Mouse (Mus musculus) limb, embryonic 11.5 days (tissue): ENCODE measurements at regions not wholly inside any gene's neighbourhood (a gene's known extent, or its start where the extent isn't known, plus 50 kb on each side); places are given as distances from the start of the nearest gene placed in this dataset.

ENCODE experiments used
- ATAC-seq: fragments of 200-750 bp; cut with Nextera tagmentation; 2 replicates; pipeline ENCODE4 v1.8.0; 2017; ENCODE audit warnings: low read depth; ENCODE audit not compliant: insufficient number of reproducible peaks, low FRiP score, low TSS enrichment
- DNase-seq: peaks from one replicate; pipeline ENCODE4 v3.0.0-alpha.2; 2015; ENCODE audit warnings: low spot score
- H3K27ac ChIP-seq: fragments of 300-500 bp; sonication (generic); replicated peaks from 2 replicates; pipeline ENCODE4 v1.5.1; 2014; ENCODE audit warnings: low read depth, mild to moderate bottlenecking, low read length
- H3K27me3 ChIP-seq: fragments of 300-500 bp; sonication (generic); 2 replicates; pipeline ENCODE4 v1.6.1; 2014; ENCODE audit warnings: mild to moderate bottlenecking, low read length, mixed read lengths; ENCODE audit not compliant: control insufficient read depth, insufficient read depth
- H3K36me3 ChIP-seq: fragments of 300-500 bp; sonication (generic); 2 replicates; pipeline ENCODE4 v1.6.1; 2014; ENCODE audit warnings: mild to moderate bottlenecking, low read length, moderate library complexity, mixed read lengths; ENCODE audit not compliant: control insufficient read depth, insufficient read depth
- H3K4me1 ChIP-seq: fragments of 300-500 bp; sonication (generic); 2 replicates; pipeline ENCODE4 v1.6.1; 2014; ENCODE audit warnings: low read length, mixed read lengths; ENCODE audit not compliant: control insufficient read depth, insufficient read depth
- H3K4me2 ChIP-seq: fragments of 300-500 bp; sonication (generic); 2 replicates; pipeline ENCODE4 v1.6.1; 2014; ENCODE audit warnings: low read depth, mild to moderate bottlenecking, moderate library complexity; ENCODE audit not compliant: severe bottlenecking
- H3K4me3 ChIP-seq: fragments of 300-500 bp; sonication (generic); 2 replicates; pipeline ENCODE4 v1.5.1; 2014; ENCODE audit warnings: low read depth, low read length
- H3K9ac ChIP-seq: fragments of 300-500 bp; sonication (generic); 2 replicates; pipeline ENCODE4 v1.6.1; 2014; ENCODE audit warnings: mild to moderate bottlenecking, low read length
- H3K9me3 ChIP-seq: fragments of 300-500 bp; sonication (generic); 2 replicates; pipeline ENCODE4 v1.6.1; 2016; ENCODE audit warnings: low read length; ENCODE audit not compliant: control insufficient read depth
- WGBS: fragments of 180-500 bp; shearing (Covaris S2); extraction: QIAGEN DNeasy Blood & Tissue Kit; methylation state at CpG from one replicate; pipeline ENCODE4 v1.1.7; 2014; 5-methylcytosine and 5-hydroxymethylcytosine counted together

GRCm38 (mm10) chr15:13765411-13765810 is 591.9 kb upstream of the Cdh6 start:
- no peak overlapping the region for H3K4me3 ChIP-seq
- H3K4me2 ChIP-seq, result no peak overlapping the region
- H3K9ac ChIP-seq, result no peak overlapping the region
- no peak for DNase-seq
- H3K27ac ChIP-seq, result no peak overlapping the region
- no peaks in the 10 kb centered on the region for H3K36me3 ChIP-seq
- 84% methylated on average over 3 of the region's 3 CpGs for WGBS
- no peak for ATAC-seq
- no peaks in the 10 kb centered on the region for H3K9me3 ChIP-seq
- H3K4me1 ChIP-seq, result no peaks in the 10 kb centered on the region
- no peaks in the 10 kb centered on the region for H3K27me3 ChIP-seq

GRCm38 (mm10) chr15:13764587-13764986 is 591.1 kb upstream of the Cdh6 start:
- no peaks in the 10 kb centered on the region for H3K27me3 ChIP-seq
- no peak overlapping the region for H3K4me2 ChIP-seq
- no peak for ATAC-seq
- H3K27ac ChIP-seq, result no peak overlapping the region
- no peaks in the 10 kb centered on the region for H3K9me3 ChIP-seq
- no peak overlapping the region for H3K9ac ChIP-seq
- H3K4me1 ChIP-seq, result no peaks in the 10 kb centered on the region
- DNase-seq, result no peak
- WGBS, result 86% methylated on average over 1 of the region's 1 CpGs
- H3K36me3 ChIP-seq, result no peaks in the 10 kb centered on the region
- H3K4me3 ChIP-seq, result no peak overlapping the region

- Histone ChIP-seq H3K9me3 (no peaks in the 10 kb centered on the region), H3K27me3 (no peaks in the 10 kb centered on the region), H3K9ac (no peak overlapping the region), H3K36me3 (no peaks in the 10 kb centered on the region), H3K4me3 (no peak overlapping the region), H3K27ac (no peak overlapping the region), H3K4me1 (no peaks in the 10 kb centered on the region), H3K4me2 (no peak overlapping the region)
- ATAC-seq (no peak), DNase-seq (no peak)
- 71% methylated on average over 2 of the region's 2 CpGs for WGBS
These were observed 573.1 kb upstream of the Cdh6 start for GRCm38 (mm10) chr15:13746559-13746958.

- ATAC-seq, result no peak
- Histone ChIP-seq H3K9ac (no peak overlapping the region), H3K27ac (no peak overlapping the region), H3K9me3 (no peaks in the 10 kb centered on the region), H3K27me3 (no peaks in the 10 kb centered on the region), H3K4me3 (no peak overlapping the region), H3K36me3 (no peaks in the 10 kb centered on the region), H3K4me1 (no peaks in the 10 kb centered on the region), H3K4me2 (no peak overlapping the region)
- no peak for DNase-seq
These were observed 532.8 kb upstream of the Cdh6 start for GRCm38 (mm10) chr15:13706276-13706675.

DNA sequence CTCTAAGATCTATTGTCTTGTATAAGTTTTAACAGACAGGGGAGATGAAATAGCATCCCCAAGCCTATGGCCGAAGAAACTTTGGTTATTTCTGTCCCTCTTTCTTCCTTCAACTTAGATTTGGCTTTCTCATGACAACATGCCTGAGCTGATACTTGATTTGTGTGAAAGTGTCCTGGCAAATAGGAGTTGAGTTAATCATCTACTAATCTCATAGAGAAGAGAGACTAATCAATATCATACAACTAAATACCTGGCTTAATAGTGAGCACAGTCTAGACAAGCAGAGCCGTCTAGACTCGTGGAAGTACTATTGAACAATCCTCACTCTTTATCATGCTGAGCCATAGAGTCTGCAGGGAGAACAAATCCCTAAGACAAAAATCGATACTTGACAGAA is 531.7 kb upstream of the Cdh6 start:
- ATAC-seq (no peak), DNase-seq (no peak)
- no peak overlapping the region for H3K27ac ChIP-seq
- no peaks in the 10 kb centered on the region for H3K36me3 ChIP-seq
- H3K4me3 ChIP-seq, result no peak overlapping the region
- H3K4me2 ChIP-seq, result no peak overlapping the region
- H3K9ac ChIP-seq, result no peak overlapping the region
- H3K27me3 ChIP-seq, result no peaks in the 10 kb centered on the region
- no peaks in the 10 kb centered on the region for H3K4me1 ChIP-seq
- H3K9me3 ChIP-seq, result no peaks in the 10 kb centered on the region
- WGBS, result 87% methylated on average over 4 of the region's 4 CpGs

DNA sequence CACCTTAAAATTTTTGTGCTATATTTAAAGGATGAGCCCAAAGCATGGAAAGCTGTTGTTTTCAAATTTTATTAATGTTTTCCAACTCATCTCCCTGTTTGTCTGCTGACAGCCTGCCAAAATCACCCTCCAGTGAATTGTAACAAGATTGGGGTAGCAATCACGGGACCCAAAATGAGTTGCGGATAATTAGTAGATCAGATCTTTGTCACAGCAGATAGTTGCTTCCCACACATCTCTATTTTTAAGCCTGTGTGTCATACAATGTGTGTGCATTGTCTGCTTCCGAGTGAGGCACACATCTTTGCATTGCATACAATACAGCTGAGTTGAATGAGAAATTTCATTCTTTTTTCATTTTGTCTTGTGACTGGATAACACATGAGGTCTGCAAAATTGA is 494.7 kb upstream of the Cdh6 start:
- DNase-seq, result no peak
- H3K4me3 ChIP-seq, result no peak overlapping the region
- no peak overlapping the region for H3K27ac ChIP-seq
- no peak overlapping the region for H3K4me2 ChIP-seq
- H3K36me3 ChIP-seq, result no peaks in the 10 kb centered on the region
- no peaks in the 10 kb centered on the region for H3K9me3 ChIP-seq
- H3K4me1 ChIP-seq, result no peaks in the 10 kb centered on the region
- ATAC-seq, result no peak
- H3K27me3 ChIP-seq, result no peaks in the 10 kb centered on the region
- 93% methylated on average over 3 of the region's 3 CpGs for WGBS
- no peak overlapping the region for H3K9ac ChIP-seq

DNA sequence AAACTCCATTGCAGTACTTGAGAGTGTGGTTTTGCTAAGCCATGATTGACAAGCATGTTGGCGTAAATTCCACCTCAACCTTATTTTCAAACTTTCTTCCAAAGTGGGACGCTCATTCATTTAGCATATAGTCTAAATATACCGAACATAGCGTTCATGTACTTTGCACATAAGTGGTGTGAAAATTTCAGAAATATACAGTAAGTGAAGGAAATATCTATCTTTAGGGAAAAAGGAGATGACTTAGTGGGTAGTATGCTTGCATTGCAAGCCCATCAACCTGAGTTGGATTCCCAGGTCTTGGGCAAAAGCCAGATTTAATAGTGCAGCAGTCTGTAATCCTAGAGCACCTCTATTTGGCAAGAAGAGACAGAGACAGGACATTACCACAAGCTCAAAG is 493.8 kb upstream of the Cdh6 start:
- no peak overlapping the region for H3K4me2 ChIP-seq
- H3K27ac ChIP-seq, result no peak overlapping the region
- DNase-seq (no peak), ATAC-seq (no peak)
- H3K36me3 ChIP-seq, result no peaks in the 10 kb centered on the region
- no peak overlapping the region for H3K4me3 ChIP-seq
- H3K9me3 ChIP-seq, result no peaks in the 10 kb centered on the region
- no peaks in the 10 kb centered on the region for H3K4me1 ChIP-seq
- no peak overlapping the region for H3K9ac ChIP-seq
- 96% methylated on average over 4 of the region's 4 CpGs for WGBS
- H3K27me3 ChIP-seq, result no peaks in the 10 kb centered on the region

DNA sequence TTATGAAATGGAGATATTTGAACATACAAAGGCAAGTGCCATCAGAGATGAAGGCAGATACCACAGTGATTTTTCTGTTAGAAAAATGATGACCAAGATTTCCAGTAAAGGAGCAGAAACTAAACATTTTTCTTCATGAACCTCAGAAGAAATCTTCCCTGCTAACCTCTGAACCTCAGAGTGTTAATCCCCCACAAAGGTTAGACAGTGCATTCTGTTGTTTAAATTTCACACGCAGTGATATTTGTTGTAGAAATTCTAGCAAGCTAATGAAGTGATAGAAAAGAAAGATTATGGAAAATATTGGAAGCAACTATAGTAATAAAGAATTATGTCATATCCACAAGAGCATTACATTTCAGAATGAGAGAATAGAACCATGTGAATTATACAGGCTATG is 488.8 kb upstream of the Cdh6 start:
- ATAC-seq, result no peak

DNA sequence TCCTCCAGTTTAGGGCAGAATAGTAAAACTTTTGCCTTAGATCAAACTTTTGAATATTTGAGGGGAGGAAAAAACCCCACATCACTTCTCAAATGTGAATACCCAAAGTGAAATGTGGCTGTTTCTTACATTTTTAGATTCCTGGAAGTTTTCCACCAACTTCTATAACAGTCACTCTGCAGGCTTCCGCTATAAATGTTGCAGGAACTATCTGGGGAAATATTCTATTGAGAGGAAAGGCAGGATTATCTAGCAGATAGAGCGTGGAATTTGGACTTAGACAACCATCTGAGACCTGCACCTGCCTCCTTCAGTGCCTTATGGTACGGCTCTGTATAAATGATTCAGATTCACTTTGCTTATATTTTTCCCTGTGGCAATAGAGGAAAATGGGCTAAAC is 481.6 kb upstream of the Cdh6 start:
- Histone ChIP-seq H3K27ac (no peak overlapping the region), H3K4me3 (no peak overlapping the region), H3K9ac (no peak overlapping the region), H3K4me2 (no peak overlapping the region), H3K9me3 (no peaks in the 10 kb centered on the region), H3K4me1 (no peaks in the 10 kb centered on the region), H3K36me3 (no peaks in the 10 kb centered on the region), H3K27me3 (no peaks in the 10 kb centered on the region)
- DNase-seq (no peak), ATAC-seq (no peak)
- 88% methylated on average over 3 of the region's 3 CpGs for WGBS

More for the DNA sequence above, 488.8 kb upstream of the Cdh6 start:
- H3K27ac ChIP-seq, result no peak overlapping the region
- 83% methylated on average over 1 of the region's 1 CpGs for WGBS
- H3K4me2 ChIP-seq, result no peak overlapping the region
- no peak overlapping the region for H3K9ac ChIP-seq
- no peaks in the 10 kb centered on the region for H3K27me3 ChIP-seq
- no peak for DNase-seq
- no peak overlapping the region for H3K4me3 ChIP-seq
- no peaks in the 10 kb centered on the region for H3K4me1 ChIP-seq
- no peaks in the 10 kb centered on the region for H3K36me3 ChIP-seq
- no peaks in the 10 kb centered on the region for H3K9me3 ChIP-seq
